Mouse (Mus musculus): Measurements from ENCODE around the gene Lsm7.

- TF ChIP-seq GATA1 (IDR thresholded peaks at IDR 0.05; ENCODE audit: borderline replicate concordance, low read length) (no peak), FLI1 (IDR thresholded peaks at IDR 0.05; ENCODE audit: low read length) (no peak)
Observed at GRCm38 (mm10) chr10:80881301-80881700, 26.3 kb upstream of the Lsm7 start.
